In the genomic region with DNA sequence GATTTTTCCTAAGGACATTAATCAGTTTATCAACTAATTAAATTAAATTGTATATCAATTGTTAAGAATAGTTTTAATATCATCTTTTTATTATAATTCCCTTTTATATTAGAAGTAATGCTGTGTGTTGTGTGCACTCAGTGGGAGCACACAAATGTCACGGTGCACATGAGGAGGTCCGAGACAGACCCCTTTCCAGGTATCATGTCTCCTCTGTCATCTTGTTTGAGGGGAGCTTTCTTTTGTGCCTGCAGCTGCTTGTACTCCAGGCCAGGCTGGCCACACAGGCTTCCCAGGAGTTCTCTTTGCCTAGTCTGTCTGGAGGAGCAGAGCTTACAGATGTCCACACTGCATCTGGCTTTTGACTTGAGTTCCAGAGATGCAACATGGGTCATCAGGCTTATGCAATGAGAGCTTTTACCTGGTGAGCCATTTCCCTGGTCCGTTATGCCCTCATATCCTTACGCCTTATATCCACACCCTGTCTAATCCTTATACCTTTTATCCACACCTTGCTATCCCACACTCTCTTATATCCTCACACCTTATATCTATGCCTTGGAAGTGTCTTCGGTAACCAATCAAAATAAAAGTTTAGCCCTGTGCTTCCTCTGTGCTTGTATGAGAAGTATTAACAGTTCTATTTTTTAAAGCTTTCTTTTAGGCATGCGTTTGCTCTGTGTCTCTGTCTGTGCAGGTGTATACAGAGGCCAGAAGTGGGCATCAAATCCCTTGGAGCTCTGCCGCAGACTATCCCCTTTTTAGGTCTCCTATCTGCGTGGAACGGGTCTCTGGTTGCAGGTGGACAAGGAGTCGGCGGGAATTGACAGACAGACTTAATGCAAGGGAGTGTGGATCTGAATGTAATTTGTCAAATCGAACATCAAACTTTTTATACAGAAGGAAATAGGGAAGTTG, we compare ENCODE assay signal across 16 mouse cellular contexts.
"Had no signal": no experiment of that assay in that cellular context is flagged by ENCODE, and none has a peak within 500 bp of the region (broad histone marks: within the 10 kb centered on the region; RNA-seq: fewer than 3 reads in every experiment).

No protein-coding gene starts in this region.

- DNase-seq: heart, postnatal 10 days; heart, postnatal 14 days; heart, postnatal 36 days; heart, postnatal 4 days; kidney, adult 11 months; kidney, adult 18-20 months; kidney, adult 2 months; kidney, adult 8-10 months; kidney, adult 9 months; kidney, postnatal 10 days; kidney, postnatal 14 days; kidney, postnatal 25 days; kidney, postnatal 36 days; kidney, postnatal 4 days; layer of hippocampus, adult 9-11 months; layer of hippocampus, postnatal 36 days had no signal
